Mouse (Mus musculus) heart, embryonic 14.5 days (tissue): ENCODE data around the gene Unc5cl. TPM values are rescaled to one million over a fixed set of nuclear protein-coding genes. Genes with fewer than 3 reads are reported as not detected.
"Not testable (repeated sequence)": the region's sequence is repeated elsewhere in the genome, so short reads cannot be mapped to it uniquely, and the experiment has no call there.

ENCODE experiments used
- ATAC-seq: fragments of 200-750 bp; cut with Nextera tagmentation; 2 replicates; pipeline ENCODE4 v1.8.0; 2017; ENCODE audit warnings: low read depth, moderate TSS enrichment; ENCODE audit not compliant: insufficient number of reproducible peaks, insufficient read depth, low FRiP score
- H3K27ac ChIP-seq, 2 experiments: fragments of 200-500 bp in 1 of 2; fragments of 300-500 bp in 1 of 2; sonication (generic) in 1 of 2; replicated peaks in 1 of 2; 2 replicates each; pipeline ENCODE4 v1.5.1; 2012 to 2014; ENCODE audit warnings: low read depth in 2 of 2, low read length in 2 of 2, control low read depth in 1 of 2, mild to moderate bottlenecking in 1 of 2, mixed read lengths in 1 of 2; ENCODE audit not compliant: control insufficient read depth in 1 of 2, insufficient read depth in 1 of 2
- H3K27me3 ChIP-seq: fragments of 300-500 bp; sonication (generic); 2 replicates; pipeline ENCODE4 v1.6.1; 2014; ENCODE audit warnings: mild to moderate bottlenecking, low read length, control low read depth; ENCODE audit not compliant: control insufficient read depth, insufficient read depth
- H3K36me3 ChIP-seq: fragments of 300-500 bp; sonication (generic); 2 replicates; pipeline ENCODE4 v1.6.1; 2014; ENCODE audit warnings: mild to moderate bottlenecking, control low read depth, low read length, mixed read lengths; ENCODE audit not compliant: control insufficient read depth, insufficient read depth
- H3K4me1 ChIP-seq, 2 experiments: fragments of 200-500 bp in 1 of 2; fragments of 300-500 bp in 1 of 2; sonication (generic) in 1 of 2; 2 replicates each; pipeline ENCODE4 v1.6.1; 2012 to 2014; ENCODE audit warnings: low read length in 2 of 2, control low read depth in 1 of 2, mixed read lengths in 1 of 2; ENCODE audit not compliant: control insufficient read depth in 2 of 2, insufficient read depth in 2 of 2
- H3K4me2 ChIP-seq: fragments of 300-500 bp; sonication (generic); 2 replicates; pipeline ENCODE4 v1.6.1; 2014; ENCODE audit warnings: mild to moderate bottlenecking, low read length
- H3K4me3 ChIP-seq, 2 experiments: fragments of 200-500 bp in 1 of 2; fragments of 300-500 bp in 1 of 2; sonication (generic) in 1 of 2; 2 replicates each; pipeline ENCODE4 v1.5.1; 2012 to 2014; ENCODE audit warnings: low read length in 2 of 2, mild to moderate bottlenecking in 2 of 2, control low read depth in 1 of 2, low read depth in 1 of 2, moderate library complexity in 1 of 2; ENCODE audit not compliant: control insufficient read depth in 1 of 2, insufficient read depth in 1 of 2
- H3K9ac ChIP-seq: fragments of 300-500 bp; sonication (generic); 2 replicates; pipeline ENCODE4 v1.6.1; 2014; ENCODE audit warnings: mild to moderate bottlenecking, low read length
- H3K9me3 ChIP-seq: fragments of 300-500 bp; sonication (generic); 2 replicates; pipeline ENCODE4 v1.6.1; 2016; ENCODE audit warnings: low read length, control low read depth; ENCODE audit not compliant: control insufficient read depth
- WGBS: fragments of 180-500 bp; shearing (Covaris S2); extraction: QIAGEN DNeasy Blood & Tissue Kit; methylation state at CpG from one replicate; pipeline ENCODE4 v1.1.7; 2014; 5-methylcytosine and 5-hydroxymethylcytosine counted together
- polyA plus RNA-seq: library from polyadenylated mRNA; unstranded; fragments of >200 nt; fragmentation: Nextera tagmentation; extraction: Ambion mirVana; gene quantifications from 2 replicates; pipeline ENCODE4 v1.2.1, GENCODE M21; 2014

Gene Unc5cl
- polyA plus RNA-seq, 1 experiment from 2014 or later: 0.43 TPM

- ATAC-seq, H3K4me2 ChIP-seq, H3K27ac ChIP-seq, H3K9ac ChIP-seq, H3K4me3 ChIP-seq, H3K9me3 ChIP-seq, H3K27me3 ChIP-seq, H3K4me1 ChIP-seq, H3K36me3 ChIP-seq: not testable (repeated sequence)
- 78% methylated on average over 6 of the region's 6 CpGs for WGBS
Observed at GRCm38 (mm10) chr17:48474282-48474681, 19.6 kb downstream of the Unc5cl start.

- ATAC-seq: no peak
- Histone ChIP-seq H3K9ac (no peak overlapping the region), H3K4me3 (no peak overlapping the region), H3K27me3 (no peaks in the 10 kb centered on the region), H3K27ac (no peak overlapping the region), H3K36me3 (no peaks in the 10 kb centered on the region), H3K9me3 (no peaks in the 10 kb centered on the region), H3K4me1 (no peaks in the 10 kb centered on the region), H3K4me2 (no peak overlapping the region)
- 77% methylated on average over 8 of the region's 8 CpGs for whole genome bisulfite sequencing
Observed at GRCm38 (mm10) chr17:48475444-48475843, 20.7 kb downstream of the Unc5cl start.

- Histone ChIP-seq H3K4me3 (no peak overlapping the region), H3K27me3 (no peaks in the 10 kb centered on the region), H3K9me3 (no peaks in the 10 kb centered on the region), H3K27ac (no peak overlapping the region), H3K4me2 (no peak overlapping the region), H3K4me1 (no peaks in the 10 kb centered on the region; a peak in 1 of 4 replicates), H3K9ac (no peak overlapping the region), H3K36me3 (no peaks in the 10 kb centered on the region)
- no peak for ATAC-seq
- WGBS: 75% methylated on average over 10 of the region's 10 CpGs
Observed at GRCm38 (mm10) chr17:48479952-48480351, 25.3 kb downstream of the Unc5cl start.

GRCm38 (mm10) chr17:48483764-48484163 lies 29.1 kb downstream of the Unc5cl start:
- no peaks in the 10 kb centered on the region for H3K36me3 ChIP-seq
- no peak overlapping the region for H3K27ac ChIP-seq
- H3K4me2 ChIP-seq: no peak overlapping the region
- no peaks in the 10 kb centered on the region for H3K9me3 ChIP-seq
- no peaks in the 10 kb centered on the region for H3K27me3 ChIP-seq
- WGBS: 69% methylated on average over 5 of the region's 5 CpGs
- ATAC-seq: no peak
- no peaks in the 10 kb centered on the region; a peak in 1 of 4 replicates for H3K4me1 ChIP-seq
- no peak overlapping the region for H3K9ac ChIP-seq
- H3K4me3 ChIP-seq: no peak overlapping the region

GRCm38 (mm10) chr17:48484191-48484590 lies 29.5 kb downstream of the Unc5cl start:
- WGBS: 76% methylated on average over 5 of the region's 5 CpGs
- H3K9me3 ChIP-seq: no peaks in the 10 kb centered on the region
- H3K4me3 ChIP-seq: no peak overlapping the region
- H3K4me1 ChIP-seq: no peaks in the 10 kb centered on the region; a peak in 1 of 4 replicates
- H3K27me3 ChIP-seq: no peaks in the 10 kb centered on the region
- no peak overlapping the region for H3K9ac ChIP-seq
- H3K4me2 ChIP-seq: no peak overlapping the region
- no peak for ATAC-seq
- H3K36me3 ChIP-seq: no peaks in the 10 kb centered on the region
- H3K27ac ChIP-seq: no peak overlapping the region

- ATAC-seq: no peak
- Histone ChIP-seq H3K27ac (no peak overlapping the region), H3K36me3 (no peaks in the 10 kb centered on the region), H3K27me3 (no peaks in the 10 kb centered on the region), H3K9me3 (no peaks in the 10 kb centered on the region), H3K9ac (no peak overlapping the region), H3K4me1 (no peaks in the 10 kb centered on the region), H3K4me3 (no peak overlapping the region), H3K4me2 (no peak overlapping the region)
- 83% methylated on average over 3 of the region's 3 CpGs for WGBS
Observed at GRCm38 (mm10) chr17:48489466-48489865, 34.8 kb downstream of the Unc5cl start.

- no peak overlapping the region for H3K9ac ChIP-seq
- no peaks in the 10 kb centered on the region for H3K9me3 ChIP-seq
- 89% methylated on average over 8 of the region's 8 CpGs for WGBS
- no peak overlapping the region for H3K27ac ChIP-seq
- no peaks in the 10 kb centered on the region for H3K27me3 ChIP-seq
- no peak overlapping the region for H3K4me2 ChIP-seq
- H3K4me3 ChIP-seq: no peak overlapping the region
- no peak for ATAC-seq
- no peaks in the 10 kb centered on the region for H3K4me1 ChIP-seq
- H3K36me3 ChIP-seq: no peaks in the 10 kb centered on the region
Observed at GRCm38 (mm10) chr17:48492621-48493020, 37.9 kb downstream of the Unc5cl start.

GRCm38 (mm10) chr17:48493582-48493981 lies 38.9 kb downstream of the Unc5cl start:
- no peaks in the 10 kb centered on the region for H3K36me3 ChIP-seq
- WGBS: 46% methylated on average over 7 of the region's 7 CpGs
- H3K9me3 ChIP-seq: no peaks in the 10 kb centered on the region
- H3K4me1 ChIP-seq: no peaks in the 10 kb centered on the region
- H3K9ac ChIP-seq: no peak overlapping the region
- no peak overlapping the region for H3K27ac ChIP-seq
- H3K4me3 ChIP-seq: no peak overlapping the region
- ATAC-seq: no peak
- no peak overlapping the region for H3K4me2 ChIP-seq
- H3K27me3 ChIP-seq: no peaks in the 10 kb centered on the region
